In genomic region chr8:71462786-71463185, GRCm38 (mm10) we compare ENCODE assay signal across 8 mouse cellular contexts. TPM values are rescaled to one million over a fixed set of nuclear protein-coding genes. Genes with fewer than 3 reads are reported as not detected.
DNase-seq lines count a peak whose midpoint lies in the region; ATAC-seq lines count a peak whose summit lies in the region.

No protein-coding gene starts in this region.

- H3K36me3 ChIP-seq in forebrain, embryonic 13.5 days (ENCODE audit: poor library complexity, severe bottlenecking): peaks cover 38% of the 10 kb centered on the region
- H3K36me3 ChIP-seq in liver, embryonic 11.5 days (ENCODE audit: control insufficient read depth, insufficient read depth, low read length): peaks cover 2% of the 10 kb centered on the region; the same call in 1 of the 2 replicates

- no peaks in the 10 kb centered on the region for H3K27me3 ChIP-seq in forebrain, embryonic 13.5 days
- peaks cover 3% of the 10 kb centered on the region; the same call in 1 of the 2 replicates for H3K27me3 ChIP-seq in liver, embryonic 11.5 days (replicated peaks; ENCODE audit: control insufficient read depth, insufficient read depth, low read length)

- DNase-seq in kidney, adult 11 months: peak; percentile 45
- DNase-seq in kidney, adult 8-10 months: no peak
- peak; percentile 86 for DNase-seq in brain, adult 2 months (ENCODE audit: low read depth, low spot score)
- DNase-seq in liver, embryonic 11.5 days (ENCODE audit: low spot score): peak; percentile 66
- DNase-seq in naive thymus-derived CD4-positive, alpha-beta T cell, adult 2 months (ENCODE audit: low read depth): peak; percentile 96
- DNase-seq in thymus, postnatal 36 days: peak; percentile 81 to 90

- WGBS in forebrain, embryonic 13.5 days: 4% methylated on average over 16 of the region's 16 CpGs
- WGBS in liver, embryonic 11.5 days: 7% methylated on average over 15 of the region's 16 CpGs

- H3K4me3 ChIP-seq in forebrain, embryonic 13.5 days: peak overlapping the region; percentile 95
- peak overlapping the region; percentile 69 for H3K4me3 ChIP-seq in liver, embryonic 11.5 days (ENCODE audit: low read depth, low read length)

- peak overlapping the region; percentile 91 for H3K9ac ChIP-seq in forebrain, embryonic 13.5 days
- peak overlapping the region; percentile 67 for H3K9ac ChIP-seq in liver, embryonic 11.5 days (ENCODE audit: low read depth, low read length)

- no peaks in the 10 kb centered on the region for H3K9me3 ChIP-seq in forebrain, embryonic 13.5 days (replicated peaks)
- no peaks in the 10 kb centered on the region for H3K9me3 ChIP-seq in liver, embryonic 11.5 days (ENCODE audit: control insufficient read depth, low read length)

- H3K4me1 ChIP-seq in forebrain, embryonic 13.5 days: peaks cover 53% of the 10 kb centered on the region
- H3K4me1 ChIP-seq in liver, embryonic 11.5 days (replicated peaks; ENCODE audit: control insufficient read depth, insufficient read depth, low read length): peaks cover 21% of the 10 kb centered on the region

- ATAC-seq in forebrain, embryonic 13.5 days: peak; percentile 0; the same call in 1 of the 2 replicates
- peak; percentile 86 for ATAC-seq in inflammation-experienced regulatory T-cells, adult 6 months
- ATAC-seq in liver, embryonic 11.5 days (replicated peaks; ENCODE audit: low FRiP score): no peak

- H3K27ac ChIP-seq in forebrain, embryonic 13.5 days: no peak overlapping the region; the same call in 1 of the 2 replicates
- no peak overlapping the region for H3K27ac ChIP-seq in liver, embryonic 11.5 days (ENCODE audit: low read depth, low read length)

- peak overlapping the region; percentile 94 for H3K4me2 ChIP-seq in forebrain, embryonic 13.5 days
- H3K4me2 ChIP-seq in liver, embryonic 11.5 days: peak overlapping the region; percentile 90

RNA-seq across cellular contexts. Expression of gene Abhd8, which starts 0.7 kb away (rescaled TPM):
- 93.9 and 95.7 TPM in 2 replicates for polyA plus RNA-seq in forebrain, embryonic 13.5 days (2015; fragmentation: Nextera tagmentation; extraction: Ambion mirVana)
- polyA plus RNA-seq in inflammation-experienced regulatory T-cells, adult 6 months (2017; shearing (Covaris generic)): 10 to 100 TPM; 21.0 to 24.0 (median 23.1) TPM
- polyA plus RNA-seq in liver, embryonic 11.5 days (2014; fragmentation: Nextera tagmentation; extraction: Ambion mirVana): 20.6 and 21.4 TPM in 2 replicates

RNA-seq across cellular contexts. Expression of gene Mrpl34, which starts 2.0 kb away (rescaled TPM):
- 212 and 245 TPM in 2 replicates for polyA plus RNA-seq in forebrain, embryonic 13.5 days (2015; fragmentation: Nextera tagmentation; extraction: Ambion mirVana)
- 10 to 100 TPM; 68.3 to 83.2 (median 80.6) TPM for polyA plus RNA-seq in inflammation-experienced regulatory T-cells, adult 6 months (2017; shearing (Covaris generic))
- polyA plus RNA-seq in liver, embryonic 11.5 days (2014; fragmentation: Nextera tagmentation; extraction: Ambion mirVana): 215 and 229 TPM in 2 replicates

RNA-seq across cellular contexts. Expression of gene Dda1, which starts 6.2 kb away (rescaled TPM):
- 185 and 193 TPM in 2 replicates for polyA plus RNA-seq in forebrain, embryonic 13.5 days (2015; fragmentation: Nextera tagmentation; extraction: Ambion mirVana)
- polyA plus RNA-seq in inflammation-experienced regulatory T-cells, adult 6 months (2017; shearing (Covaris generic)): 10 to 100 TPM; 24.3 to 40.4 (median 25.5) TPM
- 94.1 and 98.2 TPM in 2 replicates for polyA plus RNA-seq in liver, embryonic 11.5 days (2014; fragmentation: Nextera tagmentation; extraction: Ambion mirVana)

RNA-seq across cellular contexts. Expression of gene Ano8, which starts 23.0 kb away (rescaled TPM):
- 4.0 and 4.5 TPM in 2 replicates for polyA plus RNA-seq in forebrain, embryonic 13.5 days (2015; fragmentation: Nextera tagmentation; extraction: Ambion mirVana)
- polyA plus RNA-seq in inflammation-experienced regulatory T-cells, adult 6 months (2017; shearing (Covaris generic)): under 1 TPM in 2 of 3 experiments, not detected in 1; 0.11 to 0.31 TPM
- polyA plus RNA-seq in liver, embryonic 11.5 days (2014; fragmentation: Nextera tagmentation; extraction: Ambion mirVana): 0.60 and 0.96 TPM in 2 replicates

RNA-seq across cellular contexts. Expression of gene Gtpbp3, which starts 25.1 kb away (rescaled TPM):
- polyA plus RNA-seq in forebrain, embryonic 13.5 days (2015; fragmentation: Nextera tagmentation; extraction: Ambion mirVana): 13.4 TPM in 2 replicates
- 1 to 10 TPM; 2.6 to 6.5 (median 3.4) TPM for polyA plus RNA-seq in inflammation-experienced regulatory T-cells, adult 6 months (2017; shearing (Covaris generic))
- polyA plus RNA-seq in liver, embryonic 11.5 days (2014; fragmentation: Nextera tagmentation; extraction: Ambion mirVana): 9.5 and 10.4 TPM in 2 replicates

Comparison
In these comparisons a context has a peak if more than half of its experiments do, and no peak if none do; other contexts are left out.
1. DNase-seq: peak in kidney, adult 11 months (single experiment), brain, adult 2 months (single experiment), liver, embryonic 11.5 days (single experiment), naive thymus-derived CD4-positive, alpha-beta T cell, adult 2 months (single experiment) and thymus, postnatal 36 days (2 of 2); none in kidney, adult 8-10 months (0 of 2).